Mouse (Mus musculus) v-Abl transformed pro-B cells (cell line): ENCODE results near the gene Gramd1b.

Experiments used
- in situ Hi-C, 2 experiments: fragments of 400-800 bp; cut with MboI; formaldehyde crosslinking; loops; one replicate each; pipeline ENCODE4 v1.15.1; 2025; ENCODE audit not compliant: unreplicated experiment in 2 of 2

The Gramd1b gene

GRCm38 (mm10) chr9:40460781-40461180, 70.4 kb downstream of the Gramd1b start:
- in situ Hi-C loops, result no loop called here

GRCm38 (mm10) chr9:40459304-40460280, 71.6 kb downstream of the Gramd1b start:
- in situ Hi-C loops, result no loop called here

- in situ Hi-C loops, result no loop called here
Measured at GRCm38 (mm10) chr9:40458559-40459303, 72.5 kb downstream of the Gramd1b start.

GRCm38 (mm10) chr9:40457448-40457847, 73.7 kb downstream of the Gramd1b start:
- in situ Hi-C loops, result no loop called here

- in situ Hi-C loops, result no loop called here
Measured at GRCm38 (mm10) chr9:40456191-40456590, 75.0 kb downstream of the Gramd1b start.

- in situ Hi-C loops, result no loop called here
Measured at GRCm38 (mm10) chr9:40455336-40456185, 75.6 kb downstream of the Gramd1b start.

- in situ Hi-C loops, result no loop called here
Measured at GRCm38 (mm10) chr9:40455020-40455335, 76.2 kb downstream of the Gramd1b start.

GRCm38 (mm10) chr9:40453889-40454288, 77.3 kb downstream of the Gramd1b start:
- in situ Hi-C loops, result no loop called here

GRCm38 (mm10) chr9:40452208-40452607, 79.0 kb downstream of the Gramd1b start:
- in situ Hi-C loops, result no loop called here

- in situ Hi-C loops, result no loop called here
Measured at GRCm38 (mm10) chr9:40450776-40451175, 80.4 kb downstream of the Gramd1b start.

- in situ Hi-C loops, result no loop called here
Measured at GRCm38 (mm10) chr9:40450417-40450714, 80.8 kb downstream of the Gramd1b start.

- in situ Hi-C loops, result no loop called here
Measured at GRCm38 (mm10) chr9:40449610-40450416, 81.4 kb downstream of the Gramd1b start.

- in situ Hi-C loops, result no loop called here
Measured at GRCm38 (mm10) chr9:40448646-40449243, 82.4 kb downstream of the Gramd1b start.

GRCm38 (mm10) chr9:40447265-40447664, 83.9 kb downstream of the Gramd1b start:
- in situ Hi-C loops, result no loop called here

- in situ Hi-C loops, result no loop called here
Measured at GRCm38 (mm10) chr9:40444961-40445360, 86.2 kb downstream of the Gramd1b start.

- in situ Hi-C loops, result no loop called here
Measured at GRCm38 (mm10) chr9:40442784-40443183, 88.4 kb downstream of the Gramd1b start.

GRCm38 (mm10) chr9:40439973-40440687, 91.1 kb downstream of the Gramd1b start:
- in situ Hi-C loops, result no loop called here

GRCm38 (mm10) chr9:40438731-40439526, 92.3 kb downstream of the Gramd1b start:
- in situ Hi-C loops, result no loop called here
